Mouse (Mus musculus) ES-E14 (cell line): ENCODE results near the gene Acbd3.

ENCODE experiments used
- CHD2 ChIP-seq: IDR thresholded peaks from 2 replicates; pipeline ENCODE4 v1.6.1; 2014; ENCODE audit warnings: mild to moderate bottlenecking, low read depth, low read length, inconsistent platforms
- HCFC1 ChIP-seq: IDR thresholded peaks from 2 replicates; pipeline ENCODE4 v1.6.1; 2012; ENCODE audit warnings: low read length, inconsistent platforms, borderline replicate concordance; ENCODE audit not compliant: insufficient read depth
- MAFK ChIP-seq: IDR thresholded peaks from 2 replicates; pipeline ENCODE4 v1.6.1; 2014; ENCODE audit warnings: mild to moderate bottlenecking, low read depth, low read length, inconsistent platforms; ENCODE audit not compliant: insufficient read depth
- ZC3H11A ChIP-seq: IDR thresholded peaks from 2 replicates; pipeline ENCODE4 v1.6.1; 2012; ENCODE audit warnings: low read depth, mild to moderate bottlenecking, inconsistent platforms, low read length, borderline replicate concordance
- ZNF384 ChIP-seq: IDR thresholded peaks from 2 replicates; pipeline ENCODE4 v1.6.1; 2012; ENCODE audit warnings: low read depth, low read length, inconsistent platforms

GRCm38 (mm10) chr1:180771306-180771705, 45.5 kb downstream of the Acbd3 start:
- TF ChIP-seq MAFK = no peak
- no peak for TF ChIP-seq ZNF384
- TF ChIP-seq ZC3H11A = no peak
- TF ChIP-seq CHD2 = no peak
- no peak for TF ChIP-seq HCFC1
